Mouse (Mus musculus): ENCODE results near the gene Gli2. TPM values are rescaled to one million over a fixed set of nuclear protein-coding genes. Genes with fewer than 3 reads are reported as not detected.

The Gli2 gene
- polyA plus RNA-seq, 1 experiment from 2014 or later, result 4.0 TPM

GRCm38 (mm10) chr1:118825467-118826219, 227.8 kb downstream of the Gli2 start:
- H3K9ac ChIP-seq (replicated peaks; ENCODE audit: low read depth, low read length), result peak overlapping the region; percentile 39
- H3K36me3 ChIP-seq (ENCODE audit: control insufficient read depth, insufficient read depth), result no peaks in the 10 kb centered on the region
- H3K27me3 ChIP-seq (replicated peaks; ENCODE audit: control insufficient read depth, insufficient read depth, low read length), result no peaks in the 10 kb centered on the region
- peaks cover 15% of the 10 kb centered on the region for H3K4me1 ChIP-seq (replicated peaks; ENCODE audit: control insufficient read depth, insufficient read depth, low read length)
- H3K4me2 ChIP-seq (ENCODE audit: low read length), result peak overlapping the region; percentile 12
- ATAC-seq, result peak; percentile 82
- peaks cover 4% of the 10 kb centered on the region; the same call in 1 of the 2 replicates for H3K9me3 ChIP-seq (ENCODE audit: control insufficient read depth, low read length)
- peak overlapping the region; percentile 63 for H3K27ac ChIP-seq (ENCODE audit: low read length)
- H3K4me3 ChIP-seq (replicated peaks; ENCODE audit: low read length), result no peak overlapping the region
- WGBS, result 39% methylated on average over 31 of the region's 31 CpGs

GRCm38 (mm10) chr1:118825035-118825434, 228.4 kb downstream of the Gli2 start:
- peaks cover 4% of the 10 kb centered on the region; the same call in 1 of the 2 replicates for H3K9me3 ChIP-seq (ENCODE audit: control insufficient read depth, low read length)
- H3K27me3 ChIP-seq (replicated peaks; ENCODE audit: control insufficient read depth, insufficient read depth, low read length), result no peaks in the 10 kb centered on the region
- 62% methylated on average over 3 of the region's 3 CpGs for WGBS
- no peak overlapping the region for H3K4me3 ChIP-seq (replicated peaks; ENCODE audit: low read length)
- H3K27ac ChIP-seq (ENCODE audit: low read length), result 0 out of 2 replicates have a peak overlapping the region, but pooled peaks have one; percentile 25
- ATAC-seq, result peak; percentile 44
- H3K4me1 ChIP-seq (replicated peaks; ENCODE audit: control insufficient read depth, insufficient read depth, low read length), result peaks cover 15% of the 10 kb centered on the region
- no peak overlapping the region for H3K9ac ChIP-seq (replicated peaks; ENCODE audit: low read depth, low read length)
- H3K36me3 ChIP-seq (ENCODE audit: control insufficient read depth, insufficient read depth), result no peaks in the 10 kb centered on the region
- no peak overlapping the region; the same call in 1 of the 2 replicates for H3K4me2 ChIP-seq (ENCODE audit: low read length)

- no peaks in the 10 kb centered on the region for H3K36me3 ChIP-seq (ENCODE audit: control insufficient read depth, insufficient read depth)
- no peak overlapping the region for H3K27ac ChIP-seq (ENCODE audit: low read length)
- no peak overlapping the region for H3K9ac ChIP-seq (replicated peaks; ENCODE audit: low read depth, low read length)
- ATAC-seq, result no peak
- 100% methylated on average over 2 of the region's 2 CpGs for WGBS
- peaks cover 15% of the 10 kb centered on the region for H3K4me1 ChIP-seq (replicated peaks; ENCODE audit: control insufficient read depth, insufficient read depth, low read length)
- H3K4me3 ChIP-seq (replicated peaks; ENCODE audit: low read length), result no peak overlapping the region
- peaks cover 6% of the 10 kb centered on the region; the same call in 1 of the 2 replicates for H3K9me3 ChIP-seq (ENCODE audit: control insufficient read depth, low read length)
- H3K27me3 ChIP-seq (replicated peaks; ENCODE audit: control insufficient read depth, insufficient read depth, low read length), result no peaks in the 10 kb centered on the region
- no peak overlapping the region for H3K4me2 ChIP-seq (ENCODE audit: low read length)
Measured at GRCm38 (mm10) chr1:118822258-118822657, 231.2 kb downstream of the Gli2 start.

GRCm38 (mm10) chr1:118815015-118815414, 238.4 kb downstream of the Gli2 start:
- Histone ChIP-seq H3K4me1 (replicated peaks; ENCODE audit: control insufficient read depth, insufficient read depth, low read length) (no peaks in the 10 kb centered on the region), H3K27me3 (replicated peaks; ENCODE audit: control insufficient read depth, insufficient read depth, low read length) (no peaks in the 10 kb centered on the region), H3K9ac (replicated peaks; ENCODE audit: low read depth, low read length) (no peak overlapping the region), H3K4me2 (ENCODE audit: low read length) (no peak overlapping the region), H3K9me3 (ENCODE audit: control insufficient read depth, low read length) (0 out of 2 replicates have a peak, but pooled peaks cover 2% of the 10 kb centered on the region), H3K27ac (ENCODE audit: low read length) (no peak overlapping the region), H3K4me3 (replicated peaks; ENCODE audit: low read length) (no peak overlapping the region), H3K36me3 (ENCODE audit: control insufficient read depth, insufficient read depth) (no peaks in the 10 kb centered on the region)
- WGBS, result 90% methylated on average over 2 of the region's 2 CpGs
- no peak for ATAC-seq

- 76% methylated on average over 4 of the region's 4 CpGs for WGBS
- no peaks in the 10 kb centered on the region for H3K36me3 ChIP-seq (ENCODE audit: control insufficient read depth, insufficient read depth)
- ATAC-seq, result no peak
Measured at GRCm38 (mm10) chr1:118810336-118810735, 243.1 kb downstream of the Gli2 start.

GRCm38 (mm10) chr1:118806727-118807126, 246.7 kb downstream of the Gli2 start:
- Histone ChIP-seq H3K4me3 (replicated peaks; ENCODE audit: low read length) (no peak overlapping the region), H3K27me3 (replicated peaks; ENCODE audit: control insufficient read depth, insufficient read depth, low read length) (no peaks in the 10 kb centered on the region), H3K9ac (replicated peaks; ENCODE audit: low read depth, low read length) (no peak overlapping the region), H3K4me2 (ENCODE audit: low read length) (no peak overlapping the region), H3K9me3 (ENCODE audit: control insufficient read depth, low read length) (no peaks in the 10 kb centered on the region), H3K36me3 (ENCODE audit: control insufficient read depth, insufficient read depth) (no peaks in the 10 kb centered on the region), H3K27ac (ENCODE audit: low read length) (no peak overlapping the region), H3K4me1 (replicated peaks; ENCODE audit: control insufficient read depth, insufficient read depth, low read length) (no peaks in the 10 kb centered on the region)
- ATAC-seq, result no peak
- 90% methylated on average over 3 of the region's 3 CpGs for WGBS

More at GRCm38 (mm10) chr1:118810336-118810735, 243.1 kb downstream of the Gli2 start:
- Histone ChIP-seq H3K4me1 (replicated peaks; ENCODE audit: control insufficient read depth, insufficient read depth, low read length) (no peaks in the 10 kb centered on the region), H3K4me3 (replicated peaks; ENCODE audit: low read length) (no peak overlapping the region), H3K27me3 (replicated peaks; ENCODE audit: control insufficient read depth, insufficient read depth, low read length) (no peaks in the 10 kb centered on the region), H3K9ac (replicated peaks; ENCODE audit: low read depth, low read length) (no peak overlapping the region), H3K9me3 (ENCODE audit: control insufficient read depth, low read length) (no peaks in the 10 kb centered on the region), H3K27ac (ENCODE audit: low read length) (no peak overlapping the region), H3K4me2 (ENCODE audit: low read length) (no peak overlapping the region)

GRCm38 (mm10) chr1:118802166-118802565, 251.3 kb downstream of the Gli2 start:
- WGBS, result 66% methylated on average over 5 of the region's 5 CpGs
- Histone ChIP-seq H3K4me1 (replicated peaks; ENCODE audit: control insufficient read depth, insufficient read depth, low read length) (no peaks in the 10 kb centered on the region), H3K9ac (replicated peaks; ENCODE audit: low read depth, low read length) (no peak overlapping the region), H3K27me3 (replicated peaks; ENCODE audit: control insufficient read depth, insufficient read depth, low read length) (no peaks in the 10 kb centered on the region), H3K36me3 (ENCODE audit: control insufficient read depth, insufficient read depth) (no peaks in the 10 kb centered on the region), H3K4me3 (replicated peaks; ENCODE audit: low read length) (no peak overlapping the region), H3K9me3 (ENCODE audit: control insufficient read depth, low read length) (0 out of 2 replicates have a peak, but pooled peaks cover under 1% of the 10 kb centered on the region), H3K4me2 (ENCODE audit: low read length) (no peak overlapping the region), H3K27ac (ENCODE audit: low read length) (no peak overlapping the region)
- no peak for ATAC-seq

- no peak overlapping the region for H3K9ac ChIP-seq (replicated peaks; ENCODE audit: low read depth, low read length)
- no peaks in the 10 kb centered on the region for H3K4me1 ChIP-seq (replicated peaks; ENCODE audit: control insufficient read depth, insufficient read depth, low read length)
- 0 out of 2 replicates have a peak, but pooled peaks cover 3% of the 10 kb centered on the region for H3K9me3 ChIP-seq (ENCODE audit: control insufficient read depth, low read length)
- no peak overlapping the region for H3K4me2 ChIP-seq (ENCODE audit: low read length)
- ATAC-seq, result no peak
- WGBS, result 47% methylated on average over 7 of the region's 7 CpGs
- H3K36me3 ChIP-seq (ENCODE audit: control insufficient read depth, insufficient read depth), result no peaks in the 10 kb centered on the region
- H3K4me3 ChIP-seq (replicated peaks; ENCODE audit: low read length), result no peak overlapping the region
- no peak overlapping the region for H3K27ac ChIP-seq (ENCODE audit: low read length)
- no peaks in the 10 kb centered on the region for H3K27me3 ChIP-seq (replicated peaks; ENCODE audit: control insufficient read depth, insufficient read depth, low read length)
Measured at GRCm38 (mm10) chr1:118799322-118800116, 253.9 kb downstream of the Gli2 start.
